Mouse (Mus musculus) neural tube, embryonic 15.5 days (tissue): ENCODE results near the gene Gatb. TPM values are rescaled to one million over a fixed set of nuclear protein-coding genes. Genes with fewer than 3 reads are reported as not detected.

Experiments used
- ATAC-seq: fragments of 200-750 bp; cut with Nextera tagmentation; 2 replicates; pipeline ENCODE4 v1.8.0; 2017; ENCODE audit warnings: mild to moderate bottlenecking, moderate TSS enrichment, moderate library complexity; ENCODE audit not compliant: low FRiP score
- H3K27ac ChIP-seq: fragments of 300-500 bp; sonication (generic); replicated peaks from 2 replicates; pipeline ENCODE4 v1.5.1; 2015; ENCODE audit warnings: mild to moderate bottlenecking, inconsistent platforms
- H3K27me3 ChIP-seq: fragments of 300-500 bp; sonication (generic); replicated peaks from 2 replicates; pipeline ENCODE4 v1.6.1; 2015; ENCODE audit warnings: inconsistent platforms
- H3K36me3 ChIP-seq: fragments of 300-500 bp; sonication (generic); 2 replicates; pipeline ENCODE4 v1.6.1; 2015; ENCODE audit warnings: inconsistent platforms
- H3K4me1 ChIP-seq: fragments of 300-500 bp; sonication (generic); 2 replicates; pipeline ENCODE4 v1.6.1; 2015; ENCODE audit warnings: inconsistent platforms
- H3K4me2 ChIP-seq: fragments of 300-500 bp; sonication (generic); 2 replicates; pipeline ENCODE4 v1.6.1; 2015; ENCODE audit warnings: inconsistent platforms, mild to moderate bottlenecking, moderate library complexity
- H3K4me3 ChIP-seq: fragments of 300-500 bp; sonication (generic); replicated peaks from 2 replicates; pipeline ENCODE4 v1.5.1; 2015; ENCODE audit warnings: mild to moderate bottlenecking, inconsistent platforms
- H3K9ac ChIP-seq: fragments of 300-500 bp; sonication (generic); replicated peaks from 2 replicates; pipeline ENCODE4 v1.6.1; 2015; ENCODE audit warnings: mild to moderate bottlenecking, inconsistent platforms
- H3K9me3 ChIP-seq: fragments of 300-500 bp; sonication (generic); replicated peaks from 2 replicates; pipeline ENCODE4 v1.6.1; 2016; ENCODE audit warnings: inconsistent platforms
- WGBS: fragments of 180-500 bp; shearing (Covaris S2); methylation state at CpG from one replicate; pipeline ENCODE4 v1.1.7; 2015; ENCODE audit warnings: mixed read lengths; 5-methylcytosine and 5-hydroxymethylcytosine counted together
- polyA plus RNA-seq: library from polyadenylated mRNA; unstranded; fragments of >200 nt; fragmentation: Nextera tagmentation; extraction: Ambion mirVana; gene quantifications from 2 replicates; pipeline ENCODE4 v1.2.1, GENCODE M21; 2015

Gatb gene
- polyA plus RNA-seq, 1 experiment from 2014 or later: 20.9 TPM

- no peaks in the 10 kb centered on the region for H3K9me3 ChIP-seq
- no peak overlapping the region for H3K27ac ChIP-seq
- no peak overlapping the region for H3K4me2 ChIP-seq
- no peak overlapping the region for H3K4me3 ChIP-seq
- H3K27me3 ChIP-seq: no peaks in the 10 kb centered on the region
- H3K36me3 ChIP-seq: no peaks in the 10 kb centered on the region
- no peaks in the 10 kb centered on the region for H3K4me1 ChIP-seq
- H3K9ac ChIP-seq: no peak overlapping the region
- ATAC-seq: no peak
- 95% methylated on average over 14 of the region's 14 CpGs for WGBS
These were observed 114.4 kb downstream of the Gatb start for GRCm38 (mm10) chr3:85688341-85688740.

GRCm38 (mm10) chr3:85691134-85691533 lies 117.2 kb downstream of the Gatb start:
- Histone ChIP-seq H3K9me3 (no peaks in the 10 kb centered on the region), H3K27me3 (no peaks in the 10 kb centered on the region), H3K4me2 (no peak overlapping the region), H3K36me3 (no peaks in the 10 kb centered on the region), H3K4me3 (no peak overlapping the region), H3K9ac (no peak overlapping the region), H3K4me1 (no peaks in the 10 kb centered on the region), H3K27ac (no peak overlapping the region)
- no peak for ATAC-seq
- WGBS: 70% methylated on average over 4 of the region's 4 CpGs

- no peaks in the 10 kb centered on the region for H3K27me3 ChIP-seq
- H3K4me1 ChIP-seq: no peaks in the 10 kb centered on the region
- no peaks in the 10 kb centered on the region for H3K36me3 ChIP-seq
- no peak overlapping the region for H3K4me2 ChIP-seq
- H3K27ac ChIP-seq: no peak overlapping the region
- no peak overlapping the region for H3K9ac ChIP-seq
- 52% methylated on average over 3 of the region's 3 CpGs for WGBS
- H3K4me3 ChIP-seq: no peak overlapping the region
- H3K9me3 ChIP-seq: no peaks in the 10 kb centered on the region
- ATAC-seq: no peak
These were observed 119.1 kb downstream of the Gatb start for GRCm38 (mm10) chr3:85693013-85693412.

- Histone ChIP-seq H3K36me3 (no peaks in the 10 kb centered on the region), H3K4me2 (no peak overlapping the region), H3K9ac (no peak overlapping the region), H3K4me1 (no peaks in the 10 kb centered on the region), H3K4me3 (no peak overlapping the region), H3K9me3 (no peaks in the 10 kb centered on the region), H3K27ac (no peak overlapping the region), H3K27me3 (no peaks in the 10 kb centered on the region)
- 38% methylated on average over 3 of the region's 3 CpGs for WGBS
- no peak for ATAC-seq
These were observed 121.1 kb downstream of the Gatb start for GRCm38 (mm10) chr3:85695056-85695455.

GRCm38 (mm10) chr3:85698496-85698895 lies 124.6 kb downstream of the Gatb start:
- Histone ChIP-seq H3K9me3 (no peaks in the 10 kb centered on the region), H3K9ac (no peak overlapping the region), H3K4me1 (no peaks in the 10 kb centered on the region), H3K27ac (no peak overlapping the region), H3K4me3 (no peak overlapping the region), H3K4me2 (no peak overlapping the region), H3K27me3 (no peaks in the 10 kb centered on the region), H3K36me3 (no peaks in the 10 kb centered on the region)
- ATAC-seq: no peak
- 85% methylated on average over 4 of the region's 4 CpGs for WGBS

GRCm38 (mm10) chr3:85703141-85703882 lies 129.4 kb downstream of the Gatb start:
- Histone ChIP-seq H3K27ac (no peak overlapping the region), H3K9ac (no peak overlapping the region), H3K36me3 (no peaks in the 10 kb centered on the region), H3K4me2 (no peak overlapping the region), H3K4me1 (no peaks in the 10 kb centered on the region), H3K4me3 (no peak overlapping the region), H3K27me3 (no peaks in the 10 kb centered on the region), H3K9me3 (no peaks in the 10 kb centered on the region)
- 43% methylated on average over 6 of the region's 6 CpGs for WGBS
- ATAC-seq: no peak

Other genes with a start within 250 kb of the Gatb start
- gene Fam160a1, start 243.2 kb downstream of the Gatb start, polyA plus RNA-seq: 0.31 and 1.8 TPM in 2 replicates